Mouse (Mus musculus): ENCODE results near the gene Zfp319. TPM values are rescaled to one million over a fixed set of nuclear protein-coding genes. Genes with fewer than 3 reads are reported as not detected.

Zfp319 gene
- 18.7 TPM for total RNA-seq (2023)

GRCm38 (mm10) chr8:95331720-95332436 is at the start of gene Zfp319, which contains the start of gene Usb1:
Gene Zfp319, minus strand, starts transcription at chr8:95331950.
Gene Usb1, plus strand, starts transcription at chr8:95332284.

GRCm38 (mm10) chr8:95352151-95352870 is 20.6 kb upstream of the Zfp319 start, which contains the start of gene Mmp15:
Gene Mmp15, plus strand, starts transcription at chr8:95352268.

GRCm38 (mm10) chr8:95310342-95310970 is 21.3 kb downstream of the Zfp319 start, which contains the start of gene Tepp:
Gene Tepp, plus strand, starts transcription at chr8:95310566.

GRCm38 (mm10) chr8:95306431-95306830 is 25.3 kb downstream of the Zfp319 start, which contains the start of gene Cngb1:
Gene Cngb1, minus strand, starts transcription at chr8:95306585.

Other genes with a start within 250 kb of the Zfp319 start
- gene Kifc3, start 129.1 kb downstream of the Zfp319 start, total RNA-seq (2023), result 4.4 TPM
- gene Cngb1, start 25.4 kb downstream of the Zfp319 start, total RNA-seq (2023), result not detected
- not detected for gene Tepp, start 21.4 kb downstream of the Zfp319 start, total RNA-seq (2023)
- gene Usb1, start 334 bp upstream of the Zfp319 start, total RNA-seq (2023), result 25.6 TPM
- 3.3 TPM for gene Mmp15, start 20.3 kb upstream of the Zfp319 start, total RNA-seq (2023)
- 66.6 TPM for gene Cfap20, start 102.9 kb upstream of the Zfp319 start, total RNA-seq (2023)
- 67.1 TPM for gene Csnk2a2, start 158.1 kb upstream of the Zfp319 start, total RNA-seq (2023)
- gene Ccdc113, start 202.1 kb upstream of the Zfp319 start, total RNA-seq (2023), result not detected
- gene Prss54, start 244.4 kb upstream of the Zfp319 start, total RNA-seq (2023), result not detected

All from CD4-positive naive resting alpha-beta T cell, adult 57 days (primary cell).